Mouse (Mus musculus) heart, embryonic 16.5 days (tissue): ENCODE measurements at regions not wholly inside any gene's neighbourhood (a gene's known extent, or its start where the extent isn't known, plus 50 kb on each side); places are given as distances from the start of the nearest gene placed in this dataset.

Experiments
- ATAC-seq: fragments of 200-750 bp; cut with Nextera tagmentation; replicated peaks from 2 replicates; pipeline ENCODE4 v1.8.0; 2017; ENCODE audit warnings: moderate number of reproducible peaks; ENCODE audit not compliant: insufficient read depth, low FRiP score; ENCODE audit errors: extremely low read depth
- H3K27ac ChIP-seq: fragments of 300-500 bp; sonication (generic); 2 replicates; pipeline ENCODE4 v1.5.1; 2014; ENCODE audit warnings: mild to moderate bottlenecking, low read length, control low read depth, moderate library complexity
- H3K27me3 ChIP-seq: fragments of 300-500 bp; sonication (generic); 2 replicates; pipeline ENCODE4 v1.6.1; 2014; ENCODE audit warnings: low read length, mixed read lengths; ENCODE audit not compliant: control insufficient read depth, insufficient read depth
- H3K36me3 ChIP-seq: fragments of 300-500 bp; sonication (generic); 2 replicates; pipeline ENCODE4 v1.6.1; 2014; ENCODE audit not compliant: control insufficient read depth, insufficient read depth
- H3K4me1 ChIP-seq: fragments of 300-500 bp; sonication (generic); 2 replicates; pipeline ENCODE4 v1.6.1; 2014; ENCODE audit warnings: low read length, mixed read lengths; ENCODE audit not compliant: control insufficient read depth, insufficient read depth
- H3K4me2 ChIP-seq: fragments of 300-500 bp; sonication (generic); 2 replicates; pipeline ENCODE4 v1.6.1; 2014; ENCODE audit warnings: low read depth, mild to moderate bottlenecking, control low read depth, low read length
- H3K4me3 ChIP-seq: fragments of 300-500 bp; sonication (generic); 2 replicates; pipeline ENCODE4 v1.5.1; 2014; ENCODE audit warnings: mild to moderate bottlenecking, control low read depth, low read length
- H3K9ac ChIP-seq: fragments of 300-500 bp; sonication (generic); 2 replicates; pipeline ENCODE4 v1.6.1; 2014; ENCODE audit warnings: low read length, control low read depth
- H3K9me3 ChIP-seq: fragments of 300-500 bp; sonication (generic); replicated peaks from 2 replicates; pipeline ENCODE4 v1.6.1; 2016; ENCODE audit warnings: low read length; ENCODE audit not compliant: control insufficient read depth
- WGBS: fragments of 180-500 bp; shearing (Covaris S2); extraction: QIAGEN DNeasy Blood & Tissue Kit; methylation state at CpG from one replicate; pipeline ENCODE4 v1.1.7; 2014; 5-methylcytosine and 5-hydroxymethylcytosine counted together

- Histone ChIP-seq H3K9ac (no peak overlapping the region), H3K36me3 (no peaks in the 10 kb centered on the region), H3K27ac (no peak overlapping the region), H3K27me3 (no peaks in the 10 kb centered on the region), H3K9me3 (no peaks in the 10 kb centered on the region), H3K4me2 (no peak overlapping the region), H3K4me3 (no peak overlapping the region), H3K4me1 (peaks cover 10% of the 10 kb centered on the region)
- ATAC-seq: no peak
Measured at GRCm38 (mm10) chr6:135563766-135564165, 201.4 kb downstream of the Emp1 start.

DNA sequence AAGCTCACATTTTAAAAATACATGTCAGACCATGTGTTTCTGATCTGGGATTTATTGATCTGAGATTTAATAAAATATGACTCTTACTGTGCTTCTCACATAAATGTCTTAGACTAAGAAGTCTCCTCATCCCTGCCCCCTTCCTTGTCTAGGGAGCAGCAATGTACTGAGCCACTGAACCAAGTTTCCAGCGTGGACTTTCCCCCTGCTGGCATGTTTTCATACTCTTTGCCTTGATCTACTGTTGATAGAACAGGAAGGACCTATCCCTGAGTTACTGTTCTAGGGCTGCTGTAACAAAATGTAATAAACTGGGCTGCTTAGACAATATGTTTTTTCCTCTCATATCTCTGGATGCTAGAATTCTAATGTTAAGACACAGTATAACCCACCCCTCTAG lies 206.7 kb downstream of the Emp1 start:
- Histone ChIP-seq H3K9me3 (no peaks in the 10 kb centered on the region), H3K4me2 (no peak overlapping the region), H3K27me3 (no peaks in the 10 kb centered on the region), H3K36me3 (no peaks in the 10 kb centered on the region), H3K4me3 (no peak overlapping the region), H3K27ac (no peak overlapping the region), H3K4me1 (no peaks in the 10 kb centered on the region), H3K9ac (no peak overlapping the region)
- ATAC-seq: no peak
- 59% methylated on average over 1 of the region's 1 CpGs for WGBS

DNA sequence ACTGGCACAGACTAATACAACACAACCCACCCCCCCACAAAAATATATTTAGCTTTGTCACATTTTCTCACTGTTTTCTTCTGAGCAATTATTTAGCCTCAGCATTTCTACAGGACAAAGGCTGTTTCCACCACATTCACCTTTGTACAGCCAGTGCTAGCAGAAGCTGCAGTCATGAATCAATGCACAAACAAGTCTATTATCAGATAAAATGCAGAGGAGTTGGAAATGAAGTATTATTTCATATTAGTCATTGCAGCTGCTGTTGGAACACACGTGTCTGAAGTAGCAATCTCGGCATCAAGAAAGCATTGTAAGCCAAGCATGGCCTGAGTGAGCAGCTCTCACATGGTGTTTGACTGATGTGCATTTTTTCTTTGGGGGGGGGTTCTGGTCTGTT lies 212.9 kb downstream of the Emp1 start:
- no peak overlapping the region for H3K4me3 ChIP-seq
- 77% methylated on average over 2 of the region's 2 CpGs for WGBS
- ATAC-seq: no peak

DNA sequence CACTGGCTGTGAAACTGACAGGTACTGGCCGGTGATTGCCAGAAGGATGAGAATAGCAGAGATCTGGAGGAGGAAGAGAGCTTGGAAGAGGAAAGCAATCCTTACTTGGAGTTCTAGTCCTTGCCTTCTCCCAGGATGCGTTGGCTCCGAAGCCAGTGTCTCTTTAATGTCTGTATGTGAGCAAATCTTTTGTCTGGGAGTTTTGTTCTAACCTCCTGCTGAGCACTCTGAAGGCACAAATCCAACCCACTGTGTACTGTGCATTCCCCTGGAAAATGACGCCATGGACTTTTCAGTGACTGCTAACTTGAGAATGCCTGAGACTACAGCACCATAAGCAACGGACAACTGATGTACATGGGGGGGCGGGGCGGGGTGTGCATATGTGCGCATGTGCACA lies 216.4 kb downstream of the Emp1 start:
- Histone ChIP-seq H3K4me2 (no peak overlapping the region), H3K9ac (no peak overlapping the region), H3K9me3 (no peaks in the 10 kb centered on the region), H3K27me3 (no peaks in the 10 kb centered on the region), H3K4me1 (no peaks in the 10 kb centered on the region), H3K27ac (no peak overlapping the region), H3K4me3 (no peak overlapping the region), H3K36me3 (no peaks in the 10 kb centered on the region)
- 86% methylated on average over 8 of the region's 8 CpGs for WGBS
- ATAC-seq: no peak

More for the DNA sequence above, 212.9 kb downstream of the Emp1 start:
- H3K9me3 ChIP-seq: no peaks in the 10 kb centered on the region
- H3K36me3 ChIP-seq: no peaks in the 10 kb centered on the region
- H3K9ac ChIP-seq: no peak overlapping the region
- no peak overlapping the region for H3K4me2 ChIP-seq
- H3K27me3 ChIP-seq: no peaks in the 10 kb centered on the region
- no peak overlapping the region for H3K27ac ChIP-seq
- H3K4me1 ChIP-seq: no peaks in the 10 kb centered on the region

DNA sequence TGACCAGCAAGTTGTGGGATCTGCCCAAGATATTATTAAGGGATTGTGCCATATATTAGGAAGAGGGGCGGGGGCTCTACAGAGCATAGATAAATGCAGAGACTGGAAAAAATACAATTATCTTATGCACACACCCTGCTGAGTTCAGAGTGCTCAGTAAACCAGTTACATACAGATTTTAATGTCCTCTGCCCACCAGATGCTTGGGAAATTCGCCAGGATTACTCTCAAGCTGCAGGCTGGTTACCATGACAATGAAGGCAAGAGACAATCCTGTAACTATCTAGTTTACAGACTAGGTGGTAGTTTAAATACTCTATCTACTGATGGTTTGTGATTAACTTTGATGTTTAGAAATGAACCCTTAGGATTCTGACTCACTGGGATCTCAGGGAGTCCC lies 220.2 kb downstream of the Emp1 start:
- no peak for ATAC-seq
- H3K4me1 ChIP-seq: no peaks in the 10 kb centered on the region
- H3K9ac ChIP-seq: no peak overlapping the region
- WGBS: 52% methylated on average over 2 of the region's 2 CpGs
- no peak overlapping the region for H3K27ac ChIP-seq
- H3K36me3 ChIP-seq: no peaks in the 10 kb centered on the region
- H3K27me3 ChIP-seq: no peaks in the 10 kb centered on the region
- H3K4me3 ChIP-seq: no peak overlapping the region
- no peak overlapping the region for H3K4me2 ChIP-seq
- no peaks in the 10 kb centered on the region for H3K9me3 ChIP-seq

DNA sequence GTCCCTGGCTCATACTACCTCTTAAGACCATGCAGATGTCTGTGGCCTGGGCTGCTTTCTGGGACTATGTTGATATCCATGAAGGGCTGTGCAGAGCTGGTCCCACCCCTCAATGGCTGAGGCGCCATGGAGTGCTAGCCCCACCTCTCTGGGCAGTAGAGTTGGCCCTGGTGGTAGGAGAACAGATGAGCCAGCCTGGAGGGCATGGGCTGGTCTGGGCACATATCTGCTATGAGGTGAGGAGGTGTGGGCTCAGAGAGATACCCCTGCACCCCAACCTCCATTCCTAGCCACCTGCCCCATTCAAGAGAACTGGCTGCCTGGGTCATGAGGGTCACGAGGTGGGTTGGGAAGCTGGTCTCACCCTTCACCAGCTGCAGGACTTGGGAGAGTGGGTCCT lies 222.4 kb downstream of the Emp1 start:
- no peak overlapping the region for H3K27ac ChIP-seq
- no peaks in the 10 kb centered on the region for H3K36me3 ChIP-seq
- no peak overlapping the region for H3K4me3 ChIP-seq
- no peak for ATAC-seq
- no peaks in the 10 kb centered on the region for H3K9me3 ChIP-seq
- no peak overlapping the region for H3K9ac ChIP-seq
- WGBS: 83% methylated on average over 2 of the region's 2 CpGs
- H3K4me1 ChIP-seq: no peaks in the 10 kb centered on the region
- no peaks in the 10 kb centered on the region for H3K27me3 ChIP-seq
- no peak overlapping the region for H3K4me2 ChIP-seq

DNA sequence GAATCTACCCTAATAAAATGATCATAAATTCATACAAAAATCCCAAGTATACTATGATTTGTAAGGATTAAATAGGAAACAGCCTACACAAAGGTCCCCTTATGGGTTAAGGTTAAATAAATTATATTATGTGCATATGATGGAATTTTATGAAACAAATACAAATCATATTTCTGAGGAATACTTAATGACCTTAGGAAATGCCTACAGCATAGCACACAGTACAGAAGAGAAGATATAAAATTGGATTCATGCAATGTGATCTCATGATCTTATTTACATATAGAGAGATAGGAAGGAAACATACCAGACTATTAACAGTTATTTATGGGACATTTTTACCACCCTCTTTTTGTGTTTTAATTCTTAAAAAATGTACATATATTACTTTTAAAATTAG lies 227.7 kb downstream of the Emp1 start:
- ATAC-seq: no peak
- no peaks in the 10 kb centered on the region for H3K4me1 ChIP-seq
- H3K36me3 ChIP-seq: no peaks in the 10 kb centered on the region

DNA sequence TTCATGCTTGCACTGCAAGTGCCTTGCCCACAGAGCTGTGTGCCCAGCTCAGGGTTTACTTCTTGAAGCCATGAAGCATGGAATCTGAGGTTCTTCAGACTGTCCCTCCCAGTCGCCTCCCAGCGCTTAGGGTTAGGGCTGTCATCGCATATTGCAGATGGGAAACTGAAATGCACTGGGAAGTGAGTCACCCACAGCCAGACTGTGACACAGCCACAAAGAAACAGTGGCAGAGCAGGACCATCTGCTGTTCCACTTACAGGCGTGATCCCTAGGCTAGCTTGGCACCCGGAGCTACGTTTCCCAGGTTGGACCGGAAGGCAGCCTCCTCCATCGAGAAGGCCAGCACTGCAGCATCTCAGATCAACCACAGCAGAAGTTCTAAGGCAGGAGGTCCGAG lies 228.7 kb downstream of the Emp1 start:
- Histone ChIP-seq H3K9ac (no peak overlapping the region), H3K36me3 (no peaks in the 10 kb centered on the region), H3K4me1 (no peaks in the 10 kb centered on the region), H3K9me3 (no peaks in the 10 kb centered on the region), H3K4me2 (no peak overlapping the region), H3K4me3 (no peak overlapping the region), H3K27me3 (no peaks in the 10 kb centered on the region), H3K27ac (no peak overlapping the region)
- WGBS: 70% methylated on average over 9 of the region's 9 CpGs
- ATAC-seq: no peak

More for the DNA sequence above, 227.7 kb downstream of the Emp1 start:
- no peaks in the 10 kb centered on the region for H3K27me3 ChIP-seq
- no peak overlapping the region for H3K4me3 ChIP-seq
- no peak overlapping the region for H3K9ac ChIP-seq
- H3K27ac ChIP-seq: no peak overlapping the region
- H3K9me3 ChIP-seq: no peaks in the 10 kb centered on the region
- no peak overlapping the region for H3K4me2 ChIP-seq

DNA sequence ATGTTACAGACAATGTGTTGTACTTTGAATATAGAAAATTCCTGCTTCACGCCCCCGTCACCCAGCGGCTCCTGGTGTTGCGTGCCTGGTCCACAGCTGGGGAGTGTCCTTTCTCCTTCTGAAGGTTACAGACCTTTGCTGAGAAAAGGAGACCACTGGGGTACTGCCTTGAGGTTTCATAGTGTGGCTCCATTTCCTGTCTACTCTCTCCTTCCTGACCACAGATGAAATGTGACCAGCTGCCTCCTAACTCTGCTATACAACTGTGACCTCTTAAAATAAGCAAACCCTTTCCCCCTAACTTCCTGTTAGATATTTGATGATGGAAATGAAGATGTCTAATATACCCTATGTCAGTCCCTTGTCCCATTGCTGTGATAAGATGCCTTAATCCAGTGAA lies 234.0 kb downstream of the Emp1 start:
- Histone ChIP-seq H3K4me1 (no peaks in the 10 kb centered on the region), H3K4me3 (no peak overlapping the region), H3K9ac (no peak overlapping the region), H3K9me3 (no peaks in the 10 kb centered on the region), H3K27me3 (no peaks in the 10 kb centered on the region), H3K4me2 (no peak overlapping the region), H3K36me3 (no peaks in the 10 kb centered on the region), H3K27ac (no peak overlapping the region)
- ATAC-seq: no peak
- WGBS: 78% methylated on average over 4 of the region's 4 CpGs

GRCm38 (mm10) chr6:135610504-135611096 lies 248.3 kb downstream of the Emp1 start:
- H3K27ac ChIP-seq: no peak overlapping the region
- no peaks in the 10 kb centered on the region for H3K4me1 ChIP-seq
- 54% methylated on average over 3 of the region's 3 CpGs for WGBS
- H3K9me3 ChIP-seq: no peaks in the 10 kb centered on the region
- H3K9ac ChIP-seq: no peak overlapping the region
- H3K4me2 ChIP-seq: no peak overlapping the region
- H3K36me3 ChIP-seq: no peaks in the 10 kb centered on the region
- no peak for ATAC-seq
- no peaks in the 10 kb centered on the region for H3K27me3 ChIP-seq
- no peak overlapping the region for H3K4me3 ChIP-seq
